ENCODE assay signal across 19 mouse cellular contexts in genomic region chr2:115911913-115912642, GRCm38 (mm10).
DNase-seq lines count a peak whose midpoint lies in the region; ATAC-seq lines count a peak whose summit lies in the region.
"Had no signal": no experiment of that assay in that cellular context is flagged by ENCODE, and none has a peak within 500 bp of the region (broad histone marks: within the 10 kb centered on the region; RNA-seq: fewer than 3 reads in every experiment).

No protein-coding gene starts in this region.

- ATAC-seq in kidney, embryonic 16.5 days (ENCODE audit: low FRiP score, low TSS enrichment), result peak; percentile 77
- no peak for ATAC-seq in liver, embryonic 13.5 days (ENCODE audit: low read depth)
- ATAC-seq in stomach, embryonic 15.5 days (ENCODE audit: insufficient read depth, low FRiP score, low read depth), result peak; percentile 71
- no peak for ATAC-seq in midbrain, embryonic 16.5 days
- ATAC-seq: CD4-positive, CD25-positive, alpha-beta regulatory T cell, adult 4 months; forebrain, embryonic 15.5 days; lung, postnatal 0 days; Patski had no signal

- no peak overlapping the region for H3K9ac ChIP-seq in kidney, embryonic 16.5 days (replicated peaks; ENCODE audit: low read length)
- no peak overlapping the region for H3K9ac ChIP-seq in liver, embryonic 13.5 days
- no peak overlapping the region for H3K9ac ChIP-seq in stomach, embryonic 15.5 days
- H3K9ac ChIP-seq in midbrain, embryonic 16.5 days (ENCODE audit: low read depth, low read length), result no peak overlapping the region
- H3K9ac ChIP-seq: forebrain, embryonic 15.5 days; limb, embryonic 13.5 days had no signal

- no peak overlapping the region for H3K27ac ChIP-seq in kidney, embryonic 16.5 days (ENCODE audit: low read length)
- H3K27ac ChIP-seq in liver, embryonic 13.5 days, result 0 out of 2 replicates have a peak overlapping the region, but pooled peaks have one; percentile 5
- H3K27ac ChIP-seq in stomach, embryonic 15.5 days, result peak overlapping the region; percentile 31
- no peak overlapping the region for H3K27ac ChIP-seq in midbrain, embryonic 16.5 days (ENCODE audit: low read length)
- H3K27ac ChIP-seq: forebrain, embryonic 15.5 days; limb, embryonic 13.5 days had no signal

- 0 out of 2 replicates have a peak, but pooled peaks cover 2% of the 10 kb centered on the region for H3K36me3 ChIP-seq in kidney, embryonic 16.5 days (ENCODE audit: insufficient read depth, low read length)
- H3K36me3 ChIP-seq in liver, embryonic 13.5 days, result no peaks in the 10 kb centered on the region
- H3K36me3 ChIP-seq in stomach, embryonic 15.5 days, result no peaks in the 10 kb centered on the region
- H3K36me3 ChIP-seq in midbrain, embryonic 16.5 days (ENCODE audit: control insufficient read depth, insufficient read depth, low read length), result no peaks in the 10 kb centered on the region; the same call in 1 of the 2 replicates
- H3K36me3 ChIP-seq: forebrain, embryonic 15.5 days; limb, embryonic 13.5 days had no signal

- H3K4me1 ChIP-seq in kidney, embryonic 16.5 days (ENCODE audit: insufficient read depth, low read length), result peaks cover 22% of the 10 kb centered on the region
- 0 out of 2 replicates have a peak, but pooled peaks cover 8% of the 10 kb centered on the region for H3K4me1 ChIP-seq in liver, embryonic 13.5 days (replicated peaks)
- peaks cover 6% of the 10 kb centered on the region for H3K4me1 ChIP-seq in stomach, embryonic 15.5 days
- peaks cover 3% of the 10 kb centered on the region for H3K4me1 ChIP-seq in midbrain, embryonic 16.5 days (ENCODE audit: control insufficient read depth, insufficient read depth, low read length)

- DNase-seq in heart, adult 11 months, result peak; percentile 69
- DNase-seq in heart, postnatal 14 days, result no peak
- DNase-seq in kidney, adult 11 months, result no peak
- no peak for DNase-seq in liver, embryonic 13.5 days
- DNase-seq in lung, adult 18-20 months, result no peak
- DNase-seq: adrenal gland, postnatal 14 days; cerebellum, postnatal 25 days; embryo, embryonic 11 days; heart, postnatal 4 days; kidney, adult 18-20 months had no signal

- intact Hi-C loops in heart, postnatal 14 days (cut with DNase I), result no loop called here

- 65% methylated on average over 17 of the region's 17 CpGs for WGBS in kidney, embryonic 16.5 days
- 66% methylated on average over 17 of the region's 17 CpGs for WGBS in liver, embryonic 13.5 days (ENCODE audit: insufficient replicate concordance)
- WGBS in stomach, embryonic 15.5 days, result 76% methylated on average over 17 of the region's 17 CpGs
- 86% methylated on average over 17 of the region's 17 CpGs for WGBS in midbrain, embryonic 16.5 days

- H3K27me3 ChIP-seq in kidney, embryonic 16.5 days (ENCODE audit: insufficient read depth, low read length), result no peaks in the 10 kb centered on the region
- H3K27me3 ChIP-seq in liver, embryonic 13.5 days, result no peaks in the 10 kb centered on the region
- H3K27me3 ChIP-seq in stomach, embryonic 15.5 days (replicated peaks), result no peaks in the 10 kb centered on the region
- no peaks in the 10 kb centered on the region for H3K27me3 ChIP-seq in midbrain, embryonic 16.5 days (ENCODE audit: control insufficient read depth, insufficient read depth, low read depth, low read length)
- H3K27me3 ChIP-seq: forebrain, embryonic 15.5 days; Patski had no signal

- 0 out of 2 replicates have a peak overlapping the region, but pooled peaks have one; percentile 3 for H3K4me2 ChIP-seq in kidney, embryonic 16.5 days (replicated peaks; ENCODE audit: low read depth, low read length)
- no peak overlapping the region for H3K4me2 ChIP-seq in liver, embryonic 13.5 days
- H3K4me2 ChIP-seq in stomach, embryonic 15.5 days, result no peak overlapping the region
- no peak overlapping the region for H3K4me2 ChIP-seq in midbrain, embryonic 16.5 days (ENCODE audit: low read length)
- H3K4me2 ChIP-seq: forebrain, embryonic 15.5 days; limb, embryonic 13.5 days; midbrain, embryonic 11.5 days had no signal

- no peaks in the 10 kb centered on the region for H3K9me3 ChIP-seq in kidney, embryonic 16.5 days (ENCODE audit: low read length)
- no peaks in the 10 kb centered on the region for H3K9me3 ChIP-seq in liver, embryonic 13.5 days (replicated peaks)
- no peaks in the 10 kb centered on the region for H3K9me3 ChIP-seq in stomach, embryonic 15.5 days
- H3K9me3 ChIP-seq in midbrain, embryonic 16.5 days (replicated peaks; ENCODE audit: control insufficient read depth, low read length, poor library complexity, severe bottlenecking), result no peaks in the 10 kb centered on the region
- H3K9me3 ChIP-seq: forebrain, embryonic 15.5 days; limb, embryonic 13.5 days had no signal

- H3K4me3 ChIP-seq in kidney, embryonic 16.5 days (ENCODE audit: low read length), result no peak overlapping the region
- no peak overlapping the region for H3K4me3 ChIP-seq in liver, embryonic 13.5 days (replicated peaks)
- no peak overlapping the region for H3K4me3 ChIP-seq in stomach, embryonic 15.5 days (replicated peaks)
- H3K4me3 ChIP-seq in midbrain, embryonic 16.5 days (ENCODE audit: low read depth, low read length), result no peak overlapping the region
- H3K4me3 ChIP-seq: forebrain, embryonic 15.5 days; limb, embryonic 13.5 days had no signal

Comparison
In these comparisons a context has a peak if more than half of its experiments do, and no peak if none do; other contexts are left out.
1. ATAC-seq: peak in kidney, embryonic 16.5 days (single experiment) and stomach, embryonic 15.5 days (single experiment); none in liver, embryonic 13.5 days (single experiment) and midbrain, embryonic 16.5 days (single experiment).
2. H3K27ac ChIP-seq: peak in liver, embryonic 13.5 days (single experiment) and stomach, embryonic 15.5 days (single experiment); none in kidney, embryonic 16.5 days (single experiment) and midbrain, embryonic 16.5 days (single experiment).